Mouse (Mus musculus) hindbrain, embryonic 13.5 days (tissue): ENCODE measurements around the gene Cox8b. TPM values are rescaled to one million over a fixed set of nuclear protein-coding genes. Genes with fewer than 3 reads are reported as not detected.
"Not testable (repeated sequence)": the region's sequence is repeated elsewhere in the genome, so short reads cannot be mapped to it uniquely, and the experiment has no call there.

Experiments used
- ATAC-seq: fragments of 200-750 bp; cut with Nextera tagmentation; 2 replicates; pipeline ENCODE4 v1.8.0; 2017; ENCODE audit warnings: moderate TSS enrichment; ENCODE audit not compliant: low FRiP score
- H3K27ac ChIP-seq: fragments of 300-500 bp; sonication (generic); 2 replicates; pipeline ENCODE4 v1.5.1; 2015; ENCODE audit warnings: inconsistent platforms, mild to moderate bottlenecking, moderate library complexity
- H3K27me3 ChIP-seq: fragments of 300-500 bp; sonication (generic); 2 replicates; pipeline ENCODE4 v1.6.1; 2015; ENCODE audit warnings: mild to moderate bottlenecking, inconsistent platforms
- H3K36me3 ChIP-seq: fragments of 300-500 bp; sonication (generic); 2 replicates; pipeline ENCODE4 v1.6.1; 2015; ENCODE audit warnings: mild to moderate bottlenecking, inconsistent platforms
- H3K4me1 ChIP-seq: fragments of 300-500 bp; sonication (generic); replicated peaks from 2 replicates; pipeline ENCODE4 v1.6.1; 2015; ENCODE audit warnings: inconsistent platforms
- H3K4me2 ChIP-seq: fragments of 300-500 bp; sonication (generic); 2 replicates; pipeline ENCODE4 v1.6.1; 2015; ENCODE audit warnings: inconsistent platforms, mild to moderate bottlenecking, moderate library complexity
- H3K4me3 ChIP-seq: fragments of 300-500 bp; sonication (generic); 2 replicates; pipeline ENCODE4 v1.5.1; 2015; ENCODE audit warnings: mild to moderate bottlenecking, inconsistent platforms
- H3K9ac ChIP-seq: fragments of 300-500 bp; sonication (generic); 2 replicates; pipeline ENCODE4 v1.6.1; 2015; ENCODE audit warnings: mild to moderate bottlenecking, inconsistent platforms
- H3K9me3 ChIP-seq: fragments of 300-500 bp; sonication (generic); 2 replicates; pipeline ENCODE4 v1.6.1; 2016; ENCODE audit warnings: inconsistent platforms
- WGBS: fragments of 180-500 bp; shearing (Covaris S2); methylation state at CpG from one replicate; pipeline ENCODE4 v1.1.7; 2015; 5-methylcytosine and 5-hydroxymethylcytosine counted together
- polyA plus RNA-seq: library from polyadenylated mRNA; unstranded; fragments of >200 nt; fragmentation: Nextera tagmentation; extraction: Ambion mirVana; gene quantifications from 2 replicates; pipeline ENCODE4 v1.2.1, GENCODE M21; 2015

Cox8b gene
- polyA plus RNA-seq, 1 experiment from 2014 or later, result not detected

DNA sequence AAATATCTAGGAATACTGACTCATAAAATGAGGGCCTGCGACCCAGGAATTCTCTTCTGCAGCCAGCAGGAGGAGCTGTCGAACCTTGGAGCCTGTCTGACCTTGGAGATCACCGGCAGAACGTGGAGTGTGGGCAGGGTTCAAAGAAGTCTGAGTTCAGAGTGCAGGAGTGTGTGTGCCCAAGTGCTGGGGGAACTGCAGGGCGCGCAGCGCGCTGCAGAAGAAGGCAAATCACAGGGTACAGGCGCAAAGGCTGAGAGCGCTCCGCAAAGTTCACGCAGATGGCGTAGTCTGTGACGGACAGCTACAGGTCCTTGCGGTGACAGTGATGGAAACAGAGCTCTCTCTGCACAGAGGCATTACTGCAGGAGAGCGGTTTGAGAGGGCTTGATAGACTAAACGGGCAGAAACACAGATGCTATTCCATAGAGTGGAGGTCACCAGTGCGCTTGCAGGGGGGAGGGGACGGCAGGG, 8.4 kb upstream of the Cox8b start:
- H3K27ac ChIP-seq, result no peak overlapping the region
- no peaks in the 10 kb centered on the region for H3K9me3 ChIP-seq
- H3K4me2 ChIP-seq, result peak overlapping the region; percentile 58
- ATAC-seq, result peak; percentile 63
- 3% methylated on average over 19 of the region's 19 CpGs for WGBS
- H3K4me3 ChIP-seq, result peak overlapping the region; percentile 32
- no peaks in the 10 kb centered on the region for H3K36me3 ChIP-seq
- no peaks in the 10 kb centered on the region for H3K27me3 ChIP-seq
- peaks cover 5% of the 10 kb centered on the region; the same call in 1 of the 2 replicates for H3K4me1 ChIP-seq
- peak overlapping the region; percentile 26; the same call in 1 of the 2 replicates for H3K9ac ChIP-seq

DNA sequence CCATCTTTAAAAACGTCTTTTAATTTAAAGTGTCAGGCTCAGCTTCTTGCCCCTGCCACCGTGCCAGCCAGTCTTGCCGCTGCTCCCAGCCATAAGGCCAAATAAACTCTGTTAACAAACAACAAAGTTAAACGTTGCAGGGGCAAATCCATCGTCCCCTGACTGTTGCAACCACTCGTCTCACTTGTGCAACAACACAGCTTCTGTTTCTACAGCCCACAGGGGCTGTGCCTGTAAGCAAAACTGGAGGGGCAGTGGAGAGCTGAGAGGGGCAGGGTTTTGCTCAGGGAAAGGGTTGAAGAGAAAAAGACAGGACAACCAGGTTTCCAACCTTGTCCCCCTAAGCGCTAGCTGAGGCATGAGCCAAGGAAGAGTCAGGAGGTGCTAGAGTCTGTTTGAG, 7.9 kb upstream of the Cox8b start:
- Histone ChIP-seq H3K9ac (0 out of 2 replicates have a peak overlapping the region, but pooled peaks have one; percentile 10), H3K36me3 (no peaks in the 10 kb centered on the region), H3K4me1 (peaks cover 7% of the 10 kb centered on the region), H3K9me3 (no peaks in the 10 kb centered on the region), H3K4me3 (no peak overlapping the region), H3K27ac (no peak overlapping the region), H3K4me2 (peak overlapping the region; percentile 58), H3K27me3 (no peaks in the 10 kb centered on the region)
- no peak for ATAC-seq
- WGBS, result 58% methylated on average over 7 of the region's 7 CpGs

DNA sequence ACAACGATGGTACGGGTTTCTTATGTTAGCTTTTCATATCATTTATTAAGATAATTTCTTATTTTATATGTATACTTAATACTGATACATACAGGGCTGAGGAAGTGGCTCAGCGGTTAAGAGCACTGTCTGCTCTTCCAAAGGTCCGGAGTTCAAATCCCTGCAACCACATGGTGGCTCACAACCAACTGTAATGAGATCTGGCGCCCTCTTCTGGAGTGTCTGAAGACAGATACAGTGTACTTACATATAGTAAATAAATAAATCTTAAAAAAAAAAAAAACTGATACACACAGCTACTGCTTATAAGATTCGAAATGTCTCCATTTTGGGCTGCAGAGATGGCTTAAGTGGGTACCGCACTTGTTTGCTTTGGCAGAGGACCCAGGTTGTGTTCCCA, 7.5 kb upstream of the Cox8b start:
- Histone ChIP-seq H3K27ac (no peak overlapping the region), H3K9ac (no peak overlapping the region), H3K4me1 (peaks cover 12% of the 10 kb centered on the region), H3K36me3 (no peaks in the 10 kb centered on the region), H3K27me3 (no peaks in the 10 kb centered on the region), H3K9me3 (no peaks in the 10 kb centered on the region), H3K4me2 (no peak overlapping the region), H3K4me3 (no peak overlapping the region)
- WGBS, result 86% methylated on average over 7 of the region's 7 CpGs
- ATAC-seq, result no peak

DNA sequence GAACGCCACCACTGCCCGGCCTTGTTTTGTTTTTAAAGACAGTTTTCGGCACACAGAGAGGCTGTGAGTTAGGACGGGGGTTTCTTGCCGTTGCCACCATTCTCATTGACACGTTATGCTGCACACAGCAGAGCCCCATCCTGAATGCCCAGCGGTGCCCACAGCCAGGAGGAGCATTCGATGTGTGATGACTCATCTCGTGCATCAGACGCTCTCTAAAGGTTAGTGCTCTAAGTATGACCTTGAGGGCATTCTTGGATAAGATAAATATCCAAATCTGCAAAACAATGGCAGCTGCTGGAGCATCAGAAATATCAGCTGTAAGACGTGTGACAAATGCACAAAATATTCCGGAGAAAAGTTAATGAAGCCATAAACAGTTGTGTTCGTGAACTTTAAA, 6.9 kb upstream of the Cox8b start:
- no peak overlapping the region for H3K4me2 ChIP-seq
- H3K27ac ChIP-seq, result no peak overlapping the region
- no peak for ATAC-seq
- H3K36me3 ChIP-seq, result no peaks in the 10 kb centered on the region
- H3K4me1 ChIP-seq, result peaks cover 12% of the 10 kb centered on the region
- H3K27me3 ChIP-seq, result no peaks in the 10 kb centered on the region
- WGBS, result 83% methylated on average over 13 of the region's 13 CpGs
- no peak overlapping the region for H3K4me3 ChIP-seq
- H3K9me3 ChIP-seq, result no peaks in the 10 kb centered on the region
- H3K9ac ChIP-seq, result no peak overlapping the region

DNA sequence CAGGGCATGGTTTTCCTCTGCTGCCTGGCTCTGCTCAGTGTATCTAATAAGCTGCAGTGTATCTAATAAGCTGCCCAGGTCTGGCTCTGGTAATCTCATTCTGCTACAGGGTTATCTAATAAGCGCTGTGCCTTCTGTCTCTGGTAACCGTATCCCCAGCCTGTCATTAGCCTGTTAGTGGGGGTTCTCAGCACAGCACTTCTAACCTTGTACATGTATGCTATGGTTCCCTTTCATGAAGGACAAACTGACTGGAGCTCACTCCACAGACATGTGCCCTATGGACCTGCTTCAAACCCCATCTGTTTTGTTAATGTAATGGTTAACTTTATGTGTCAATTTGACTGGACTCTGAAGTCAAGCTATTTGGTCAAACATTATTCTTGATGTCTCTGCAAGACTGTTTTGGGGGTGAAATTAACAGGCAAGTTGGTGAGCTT, 5.4 kb upstream of the Cox8b start:
- Histone ChIP-seq H3K27ac (no peak overlapping the region), H3K27me3 (no peaks in the 10 kb centered on the region), H3K9ac (no peak overlapping the region), H3K4me1 (peaks cover 12% of the 10 kb centered on the region), H3K4me3 (no peak overlapping the region), H3K4me2 (no peak overlapping the region), H3K36me3 (peaks cover 6% of the 10 kb centered on the region; the same call in 1 of the 2 replicates), H3K9me3 (no peaks in the 10 kb centered on the region)
- 88% methylated on average over 2 of the region's 2 CpGs for WGBS
- ATAC-seq, result no peak

DNA sequence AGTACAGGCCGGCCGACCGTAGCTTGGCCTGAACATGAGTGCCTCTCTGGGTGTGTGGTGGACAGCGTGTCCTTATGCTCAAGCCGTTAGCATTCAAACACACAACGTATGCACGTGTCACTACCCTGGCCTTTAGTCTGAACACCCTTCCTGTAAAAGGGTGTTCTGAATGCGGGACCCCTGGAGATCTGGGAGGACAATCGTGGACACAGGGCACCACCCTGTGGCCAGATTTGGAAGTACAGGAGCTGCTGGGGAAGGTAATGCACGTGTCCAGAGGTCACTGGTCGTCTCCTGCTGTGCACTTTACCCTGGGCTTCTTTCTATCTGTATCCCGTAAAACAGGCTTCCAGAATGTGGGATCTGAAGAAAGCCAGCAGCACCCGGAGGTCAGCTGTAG, 3.0 kb upstream of the Cox8b start:
- H3K27ac ChIP-seq, result no peak overlapping the region
- peaks cover 27% of the 10 kb centered on the region for H3K36me3 ChIP-seq
- no peak overlapping the region for H3K4me2 ChIP-seq
- WGBS, result 26% methylated on average over 13 of the region's 13 CpGs
- H3K4me3 ChIP-seq, result no peak overlapping the region
- H3K4me1 ChIP-seq, result peaks cover 8% of the 10 kb centered on the region
- H3K9ac ChIP-seq, result peak overlapping the region; percentile 35; the same call in 1 of the 2 replicates
- peak; percentile 54 for ATAC-seq
- H3K9me3 ChIP-seq, result no peaks in the 10 kb centered on the region
- no peaks in the 10 kb centered on the region for H3K27me3 ChIP-seq

DNA sequence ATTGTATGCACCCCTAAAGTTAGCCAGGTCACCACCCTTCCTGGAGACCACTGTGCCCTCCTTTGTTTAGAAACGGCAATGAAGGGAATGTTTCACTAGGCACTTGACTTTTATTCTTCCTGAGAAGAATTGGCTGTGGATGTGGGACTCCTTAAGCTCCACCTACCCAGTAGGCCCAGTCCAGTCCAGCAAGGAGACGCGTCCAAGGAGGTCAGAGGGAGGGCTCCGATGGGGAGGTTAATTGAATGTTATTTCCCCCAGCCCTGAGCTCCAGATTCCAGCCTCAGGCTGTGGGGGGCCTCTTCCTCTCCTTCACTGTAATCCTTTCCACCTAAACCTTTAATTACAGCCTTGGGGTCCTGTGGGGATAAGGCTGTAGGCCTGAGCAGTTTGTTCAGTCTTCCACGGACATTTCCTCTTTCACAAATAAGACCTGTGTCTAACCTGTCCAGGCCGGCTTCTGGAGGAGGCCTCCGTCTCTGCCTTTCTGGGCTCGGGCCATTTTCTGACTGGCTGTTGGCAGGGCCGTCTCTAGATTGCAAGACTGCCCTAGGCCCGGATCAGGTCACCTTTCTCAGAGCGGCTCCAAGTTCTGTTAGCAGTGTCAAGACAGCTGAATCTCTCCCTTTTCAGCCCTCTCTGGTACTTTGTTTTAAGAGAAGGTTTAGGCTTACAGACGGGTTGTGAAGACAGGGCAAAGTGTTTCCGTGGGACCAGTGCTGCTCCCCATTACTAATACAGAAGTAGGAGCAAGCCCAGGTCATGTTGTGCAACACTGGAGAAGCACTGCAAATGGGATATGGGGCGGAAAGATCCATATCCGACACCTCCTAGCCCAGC, 2.0 kb upstream of the Cox8b start:
- no peak overlapping the region for H3K4me2 ChIP-seq
- no peaks in the 10 kb centered on the region for H3K27me3 ChIP-seq
- 0 out of 2 replicates have a peak overlapping the region, but pooled peaks have one; percentile 6 for H3K9ac ChIP-seq
- H3K9me3 ChIP-seq, result no peaks in the 10 kb centered on the region
- ATAC-seq, result no peak
- H3K4me3 ChIP-seq, result no peak overlapping the region
- peaks cover 37% of the 10 kb centered on the region for H3K36me3 ChIP-seq
- H3K4me1 ChIP-seq, result peaks cover 8% of the 10 kb centered on the region
- WGBS, result 81% methylated on average over 15 of the region's 15 CpGs
- H3K27ac ChIP-seq, result no peak overlapping the region

DNA sequence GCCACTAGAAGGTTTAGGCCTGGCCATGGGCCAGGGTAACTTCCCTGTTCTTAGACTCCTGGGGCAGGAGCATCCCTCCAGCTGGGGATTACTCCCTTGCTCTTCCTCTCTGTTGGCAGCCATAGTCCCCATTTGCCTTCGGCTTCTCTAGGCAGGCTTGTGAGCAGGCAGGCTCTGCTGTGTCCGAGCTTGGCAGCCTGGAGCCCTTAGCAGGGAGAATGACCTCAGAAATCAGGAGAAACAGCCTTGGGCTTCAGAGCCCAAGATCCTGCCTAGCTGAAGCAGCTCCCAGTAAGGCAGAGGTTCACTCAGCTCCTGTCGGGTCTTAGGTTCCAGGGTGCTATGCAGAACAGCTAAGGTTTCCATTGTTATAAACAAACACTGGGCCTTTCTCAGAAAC, 1.1 kb downstream of the Cox8b start:
- H3K27ac ChIP-seq, result no peak overlapping the region
- 75% methylated on average over 3 of the region's 3 CpGs for WGBS
- no peak for ATAC-seq
- no peaks in the 10 kb centered on the region for H3K27me3 ChIP-seq
- H3K9me3 ChIP-seq, result no peaks in the 10 kb centered on the region
- peaks cover 8% of the 10 kb centered on the region for H3K4me1 ChIP-seq
- H3K4me2 ChIP-seq, result no peak overlapping the region
- H3K36me3 ChIP-seq, result peaks cover 66% of the 10 kb centered on the region
- H3K9ac ChIP-seq, result no peak overlapping the region
- no peak overlapping the region for H3K4me3 ChIP-seq

DNA sequence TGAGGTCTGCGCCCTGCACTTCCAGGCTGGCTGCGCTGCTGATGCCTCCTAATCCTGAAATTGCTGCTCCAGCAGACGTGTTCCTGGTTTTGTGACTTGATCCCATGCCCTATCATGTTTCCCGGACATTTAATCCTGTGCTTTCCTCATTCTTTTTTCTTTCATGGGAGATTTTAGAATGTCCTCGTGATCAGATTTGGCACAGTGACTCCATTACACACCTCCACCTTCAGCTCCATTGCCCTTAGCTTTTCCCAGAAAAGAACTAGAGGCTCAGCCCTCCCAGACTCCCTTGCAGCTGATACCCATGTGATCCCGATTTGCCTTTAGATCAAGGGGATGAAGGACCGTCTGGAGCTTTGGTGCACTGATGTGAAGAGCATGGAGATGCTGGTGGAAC, 2.4 kb downstream of the Cox8b start:
- 90% methylated on average over 7 of the region's 7 CpGs for WGBS
- Histone ChIP-seq H3K4me3 (no peak overlapping the region), H3K27ac (no peak overlapping the region), H3K9me3 (no peaks in the 10 kb centered on the region), H3K4me2 (no peak overlapping the region), H3K4me1 (peaks cover 1% of the 10 kb centered on the region), H3K27me3 (no peaks in the 10 kb centered on the region), H3K9ac (no peak overlapping the region), H3K36me3 (peaks cover 75% of the 10 kb centered on the region)
- no peak for ATAC-seq

DNA sequence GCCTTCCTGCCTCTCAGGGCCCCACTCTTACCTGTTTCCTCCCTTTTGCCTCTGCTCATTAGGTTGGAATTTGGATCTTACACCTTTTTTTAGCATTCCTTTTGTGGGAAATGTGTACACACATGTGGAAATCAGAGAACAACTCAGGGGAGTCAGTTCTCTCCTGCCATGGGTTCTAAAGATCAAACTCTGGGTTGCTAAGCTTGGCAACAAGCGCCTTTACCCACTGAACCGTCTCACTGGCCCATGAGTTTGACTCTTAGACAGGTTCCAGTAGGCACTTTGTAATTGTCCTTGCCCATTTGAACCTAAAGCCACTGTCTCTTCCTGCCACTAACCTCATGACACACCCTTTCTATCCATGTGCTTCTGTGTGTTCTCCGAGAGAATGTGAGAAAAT, 5.6 kb downstream of the Cox8b start:
- Histone ChIP-seq H3K4me2 (no peak overlapping the region), H3K9me3 (no peaks in the 10 kb centered on the region), H3K36me3 (peaks cover 80% of the 10 kb centered on the region), H3K27me3 (no peaks in the 10 kb centered on the region), H3K9ac (no peak overlapping the region), H3K4me3 (no peak overlapping the region), H3K4me1 (no peaks in the 10 kb centered on the region), H3K27ac (no peak overlapping the region)
- no peak for ATAC-seq
- WGBS, result 94% methylated on average over 3 of the region's 3 CpGs

DNA sequence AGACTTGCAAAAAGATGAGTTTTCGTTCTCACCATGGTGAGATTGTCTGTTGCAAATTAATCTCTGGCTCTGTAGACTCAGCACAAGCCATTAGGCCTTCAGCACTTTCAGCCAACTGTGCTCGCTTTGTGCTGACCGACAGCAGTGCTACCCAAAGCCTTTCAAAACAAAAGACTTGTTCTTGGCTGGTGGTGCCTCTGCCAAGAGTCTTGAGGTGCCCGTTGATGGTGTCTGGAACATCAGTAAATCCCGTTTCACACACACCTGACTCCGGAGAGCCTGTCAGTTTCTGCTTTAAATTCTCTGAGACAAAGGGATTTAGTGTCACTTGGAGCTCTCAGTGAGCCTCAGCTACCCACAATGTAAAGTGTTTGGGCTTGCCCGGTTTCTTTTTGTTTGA, 6.2 kb downstream of the Cox8b start:
- H3K4me2 ChIP-seq, result no peak overlapping the region
- no peaks in the 10 kb centered on the region for H3K4me1 ChIP-seq
- no peaks in the 10 kb centered on the region for H3K9me3 ChIP-seq
- H3K4me3 ChIP-seq, result no peak overlapping the region
- no peak overlapping the region for H3K9ac ChIP-seq
- ATAC-seq, result no peak
- WGBS, result 93% methylated on average over 7 of the region's 7 CpGs
- H3K27ac ChIP-seq, result no peak overlapping the region
- H3K27me3 ChIP-seq, result no peaks in the 10 kb centered on the region
- H3K36me3 ChIP-seq, result peaks cover 80% of the 10 kb centered on the region

DNA sequence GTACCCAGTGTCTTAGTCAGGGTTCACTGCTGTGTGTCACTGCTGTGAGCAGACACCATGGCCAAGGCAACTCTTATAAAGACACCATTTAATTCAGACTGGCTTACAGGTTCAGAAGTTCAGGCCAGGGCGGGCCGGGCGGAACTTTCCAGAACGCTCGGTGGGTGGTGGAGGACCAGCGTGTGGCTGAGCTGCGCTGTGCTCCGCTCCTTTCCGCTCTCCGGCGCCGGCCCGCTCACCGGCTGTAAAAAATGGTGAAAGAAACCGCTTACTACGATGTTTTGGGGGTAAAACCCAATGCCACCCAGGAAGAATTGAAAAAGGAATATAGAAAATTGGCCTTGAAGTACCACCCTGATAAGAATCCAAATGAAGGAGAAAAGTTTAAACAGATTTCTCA, 9.6 kb downstream of the Cox8b start:
- not testable (repeated sequence) for ATAC-seq, H3K27me3 ChIP-seq, H3K4me2 ChIP-seq, H3K4me1 ChIP-seq, H3K9ac ChIP-seq, H3K9me3 ChIP-seq, H3K27ac ChIP-seq, H3K4me3 ChIP-seq
- peaks cover 79% of the 10 kb centered on the region for H3K36me3 ChIP-seq
- WGBS, result 96% methylated on average over 16 of the region's 16 CpGs

DNA sequence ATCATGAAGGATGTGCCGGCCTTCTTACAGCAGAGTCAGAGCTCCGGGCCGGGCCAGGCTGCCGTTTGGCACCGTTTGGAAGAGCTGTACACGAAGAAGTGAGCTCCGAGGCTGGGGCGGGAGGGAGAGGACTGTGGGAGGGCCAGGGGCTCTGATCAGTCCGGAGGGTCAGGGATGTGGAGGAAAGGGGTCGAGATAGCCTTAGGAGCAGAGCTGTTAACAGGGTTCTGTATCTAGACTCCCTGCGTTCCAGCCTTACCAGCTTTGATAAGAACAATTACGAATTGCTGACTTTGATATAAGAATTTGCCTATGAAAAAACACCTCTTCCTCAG, 17.8 kb downstream of the Cox8b start:
- Histone ChIP-seq H3K27me3 (no peaks in the 10 kb centered on the region), H3K4me3 (peak overlapping the region; percentile 94), H3K36me3 (peaks cover 29% of the 10 kb centered on the region), H3K9ac (peak overlapping the region; percentile 88), H3K4me2 (peak overlapping the region; percentile 75), H3K27ac (peak overlapping the region; percentile 89), H3K9me3 (no peaks in the 10 kb centered on the region), H3K4me1 (peaks cover 19% of the 10 kb centered on the region)
- 0% methylated on average over 12 of the region's 12 CpGs for WGBS
- ATAC-seq, result peak; percentile 70
